Mouse (Mus musculus) neutrophil, adult 5-6 weeks (primary cell): ENCODE data around the gene Nsun7. TPM values are rescaled to one million over a fixed set of nuclear protein-coding genes. Genes with fewer than 3 reads are reported as not detected.

Source experiments
- ATAC-seq: fragments of 151-379, 151-347 bp; 2 replicates; pipeline ENCODE4 v1.8.0; 2017; ENCODE audit warnings: mild to moderate bottlenecking, moderate TSS enrichment; ENCODE audit not compliant: insufficient number of reproducible peaks, poor library complexity, low FRiP score, severe bottlenecking; ENCODE audit errors: extremely low read depth
- total RNA-seq: library from RNA; stranded (forward); fragments of 200-1000 nt; gene quantifications from 2 replicates; pipeline ENCODE4 v1.2.3, GENCODE M21; 2017

Gene Nsun7
- total RNA-seq, 1 experiment from 2014 or later, result not detected

DNA sequence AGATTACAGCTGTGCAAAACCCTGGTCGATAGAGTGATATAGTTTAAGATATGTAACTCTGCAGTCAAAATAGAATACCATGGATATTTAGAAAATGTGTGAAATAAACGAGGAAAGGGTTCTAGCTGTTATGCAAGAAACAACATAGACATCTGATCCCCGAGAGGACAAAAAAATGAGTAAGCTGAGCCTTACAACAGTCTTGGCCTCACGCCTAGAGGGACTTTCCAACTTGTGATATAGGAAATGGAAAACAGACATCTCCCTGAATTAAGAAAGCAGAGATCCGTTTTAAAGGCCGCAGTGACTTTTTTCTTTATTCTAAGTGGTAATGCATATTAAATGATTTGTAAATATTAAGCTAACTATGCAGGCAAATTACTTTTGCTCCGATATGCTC is 9.9 kb downstream of the Nsun7 start:
- no peak for ATAC-seq

DNA sequence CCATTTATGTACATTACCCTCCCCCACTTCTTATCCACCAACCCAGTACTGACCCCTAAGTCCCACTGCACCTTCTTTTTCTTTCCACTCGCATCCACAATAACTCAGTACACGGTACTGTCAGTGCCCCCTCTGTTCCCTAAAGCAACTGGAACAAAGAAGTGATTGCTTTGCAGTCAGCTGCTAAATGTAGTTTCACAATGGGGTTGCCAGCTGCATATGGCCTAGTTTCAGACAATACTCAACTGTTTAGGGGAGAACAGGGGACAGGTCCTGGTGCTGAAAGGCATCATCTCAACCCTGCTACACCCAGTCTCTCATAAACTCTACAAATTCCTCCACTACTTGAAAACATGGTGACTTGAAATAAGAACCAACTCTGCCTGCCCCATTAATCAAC is 11.4 kb downstream of the Nsun7 start:
- no peak for ATAC-seq

DNA sequence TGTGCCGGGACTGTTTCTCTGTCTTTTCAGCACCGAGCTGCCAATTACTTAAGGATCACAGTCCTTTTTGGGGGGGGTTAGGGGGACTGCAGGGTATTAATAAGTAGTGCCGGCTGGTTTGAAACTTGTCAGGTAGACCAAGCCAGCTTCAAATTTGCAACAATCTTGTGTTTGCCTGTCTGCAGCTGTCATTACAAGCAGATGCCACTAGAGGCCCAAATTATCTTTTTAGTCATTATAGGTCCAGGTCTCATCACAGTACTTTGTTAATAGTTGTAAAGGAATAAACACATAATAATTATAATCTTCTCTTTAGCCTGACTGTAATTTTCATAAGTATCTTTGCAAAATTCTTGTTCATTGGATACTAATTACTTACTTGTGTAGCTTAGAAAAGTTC is 14.7 kb downstream of the Nsun7 start:
- ATAC-seq, result no peak

DNA sequence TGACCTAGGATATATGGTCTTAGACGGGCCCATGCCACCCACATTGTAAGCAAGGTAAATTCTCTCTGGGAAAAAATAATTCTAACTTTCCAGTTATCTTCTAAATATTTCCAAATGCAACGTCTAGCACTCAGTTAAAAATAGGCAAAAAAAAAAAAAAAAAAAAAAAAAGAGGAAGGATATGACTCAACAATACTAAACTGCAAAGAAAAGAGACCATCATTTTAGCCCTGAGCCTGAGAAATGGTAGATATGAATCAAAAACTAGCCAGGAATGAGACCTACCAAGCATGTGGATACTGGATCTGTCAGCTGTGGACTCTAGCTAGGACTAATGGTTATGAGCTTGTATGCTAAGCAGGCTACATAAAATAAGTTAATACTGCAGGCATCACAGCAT is 20.0 kb downstream of the Nsun7 start:
- ATAC-seq, result no peak

DNA sequence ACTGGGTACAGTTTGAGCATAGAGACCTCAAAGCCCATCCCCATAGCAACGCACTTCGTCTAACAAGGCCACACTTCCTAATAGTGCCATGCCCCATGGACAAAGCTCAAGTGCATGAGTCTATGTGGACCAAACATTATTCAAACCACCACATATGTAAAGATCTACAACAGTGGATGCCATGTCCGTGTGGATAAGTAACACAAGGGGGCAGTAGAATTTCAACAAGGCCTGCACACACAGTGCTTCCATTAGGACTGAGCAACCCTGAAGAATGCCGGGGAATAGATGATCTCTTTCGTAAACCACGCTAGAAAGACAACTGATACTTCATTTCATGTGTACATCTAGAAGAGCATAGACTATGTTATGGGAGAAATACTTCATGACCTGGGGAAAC is 21.0 kb downstream of the Nsun7 start:
- no peak for ATAC-seq

DNA sequence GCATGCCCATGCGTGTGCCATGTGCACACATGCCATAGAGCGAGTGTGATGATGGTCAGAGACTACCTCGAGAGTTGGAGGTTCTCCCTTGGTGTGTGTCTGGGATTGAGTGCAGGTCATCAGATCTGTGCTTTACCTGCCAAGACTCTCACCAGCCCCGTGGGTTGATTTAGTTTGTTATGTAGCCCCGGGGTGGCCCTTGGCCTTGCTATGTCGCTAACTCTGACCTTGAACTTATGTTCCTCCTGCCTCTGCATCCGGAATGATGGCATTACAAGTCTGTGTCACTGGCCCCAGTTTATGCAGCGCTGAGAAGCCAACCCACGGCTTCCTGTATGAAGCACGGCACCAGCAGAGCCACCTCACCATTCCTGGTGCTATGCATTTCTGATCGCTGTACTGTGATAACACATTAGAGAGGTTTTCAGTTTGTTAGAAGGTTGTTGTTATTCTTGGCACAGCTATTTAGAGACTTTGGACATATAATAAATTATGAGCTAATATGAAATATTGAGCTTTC is 34.5 kb downstream of the Nsun7 start:
- no peak for ATAC-seq

DNA sequence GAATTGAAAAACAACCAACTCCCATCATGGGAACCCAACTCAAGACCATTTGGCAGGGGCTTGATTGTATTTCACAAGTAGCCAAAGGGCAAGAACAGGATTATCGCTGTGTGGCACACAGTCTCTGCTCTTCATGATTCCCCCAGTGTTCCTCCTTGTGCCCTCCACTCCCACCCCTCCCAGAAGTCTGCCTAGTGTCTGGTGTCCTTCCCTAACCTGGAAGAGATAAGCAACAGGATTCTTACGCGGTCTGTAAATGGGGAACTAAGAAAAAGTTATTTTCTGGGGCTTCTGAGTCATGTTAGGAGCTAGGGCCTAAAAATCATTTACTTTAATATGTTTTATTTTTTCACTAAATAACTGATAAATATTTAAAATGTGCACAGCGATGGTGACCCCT is 35.3 kb downstream of the Nsun7 start:
- no peak for ATAC-seq

DNA sequence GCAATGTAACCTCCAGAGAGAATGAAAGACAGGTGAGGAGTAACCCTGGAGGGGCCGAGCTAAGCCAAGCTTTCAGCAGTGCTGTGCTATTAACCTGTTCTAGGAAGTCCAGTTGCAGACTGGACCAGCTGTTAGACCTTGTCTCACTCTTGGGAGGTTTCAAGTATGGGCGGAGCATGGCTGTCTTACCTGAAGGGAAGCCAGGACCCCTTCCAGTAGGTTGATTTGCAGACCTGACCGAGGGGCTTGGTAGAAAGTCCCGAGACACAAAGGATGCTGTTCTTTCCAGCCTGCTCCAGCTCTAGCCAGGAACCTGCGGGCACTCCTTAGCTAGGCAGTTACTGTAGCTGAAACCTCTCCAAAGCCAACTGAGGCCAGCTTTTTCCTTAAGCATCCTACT is 36.4 kb downstream of the Nsun7 start:
- no peak for ATAC-seq

DNA sequence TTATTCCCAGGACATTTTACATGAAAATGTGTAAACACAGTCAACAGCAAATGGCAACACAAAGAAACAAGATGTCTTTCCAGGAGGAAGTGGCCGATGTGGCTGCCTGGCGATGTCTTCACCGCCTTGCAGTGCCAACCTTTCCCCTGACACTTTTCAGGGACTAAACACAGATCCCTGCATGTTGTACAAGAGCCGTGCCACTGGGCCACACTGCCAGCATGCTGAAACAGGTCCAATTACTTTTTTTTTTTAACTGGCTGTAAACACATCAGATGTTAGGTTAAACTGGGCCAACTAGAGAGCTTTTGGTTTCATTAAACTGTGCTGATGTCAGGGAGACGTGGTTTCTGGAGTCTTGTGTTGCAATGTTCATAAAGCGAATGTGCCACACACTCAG is 39.2 kb downstream of the Nsun7 start:
- ATAC-seq, result no peak

DNA sequence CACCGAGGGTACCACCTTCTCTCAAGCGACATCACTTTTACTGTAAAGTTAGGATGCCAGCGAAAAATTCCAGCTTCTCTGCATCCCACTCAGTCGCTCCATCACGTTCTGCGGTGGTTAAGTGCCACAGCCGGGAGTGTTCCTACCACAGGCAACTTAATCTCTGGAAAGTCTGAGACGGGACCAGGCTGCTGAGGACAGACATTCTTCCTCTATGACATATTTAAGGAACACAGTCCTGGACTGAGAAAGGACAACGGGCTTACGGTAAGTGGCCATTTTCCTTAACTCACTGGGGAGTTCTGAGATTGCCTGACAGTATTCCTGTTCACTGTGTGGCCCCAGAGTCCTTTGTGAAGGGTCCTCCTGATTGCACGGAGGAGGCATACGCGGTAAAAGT is 40.9 kb downstream of the Nsun7 start:
- no peak for ATAC-seq

DNA sequence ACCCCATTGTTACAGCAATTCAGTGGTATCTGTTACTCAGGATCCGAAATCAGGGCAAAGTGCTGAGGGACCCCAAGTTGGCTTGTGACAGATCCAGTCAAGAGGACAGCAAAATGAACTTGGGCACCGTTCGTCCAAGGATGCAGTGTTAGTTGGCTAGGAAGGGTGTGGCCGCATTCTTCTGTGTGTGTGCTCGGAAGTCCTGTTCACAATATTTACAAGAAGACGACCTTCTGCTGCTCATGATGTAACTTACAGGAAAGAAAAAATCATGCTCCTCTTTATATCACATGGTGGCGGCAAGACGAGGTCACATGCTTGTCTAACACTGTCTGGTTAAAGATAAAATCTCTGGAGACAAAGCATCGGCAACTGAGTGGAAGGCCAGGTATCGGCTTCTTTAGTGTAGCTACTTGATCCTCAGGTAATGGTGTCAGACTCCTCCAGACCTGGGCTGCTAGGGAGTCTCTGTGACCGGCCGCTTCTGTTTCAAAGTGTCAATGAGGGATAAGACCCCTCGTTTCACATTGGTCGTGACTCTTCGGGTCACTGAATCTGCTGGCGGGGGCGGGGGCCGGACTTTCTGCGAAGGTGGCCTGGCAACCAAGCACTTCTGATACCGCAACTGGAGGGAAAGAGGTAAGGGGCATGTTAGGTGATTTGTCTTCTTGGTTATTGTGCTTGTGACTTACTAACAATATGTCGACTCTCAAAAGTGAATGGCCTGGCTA is 42.6 kb downstream of the Nsun7 start:
- no peak for ATAC-seq

DNA sequence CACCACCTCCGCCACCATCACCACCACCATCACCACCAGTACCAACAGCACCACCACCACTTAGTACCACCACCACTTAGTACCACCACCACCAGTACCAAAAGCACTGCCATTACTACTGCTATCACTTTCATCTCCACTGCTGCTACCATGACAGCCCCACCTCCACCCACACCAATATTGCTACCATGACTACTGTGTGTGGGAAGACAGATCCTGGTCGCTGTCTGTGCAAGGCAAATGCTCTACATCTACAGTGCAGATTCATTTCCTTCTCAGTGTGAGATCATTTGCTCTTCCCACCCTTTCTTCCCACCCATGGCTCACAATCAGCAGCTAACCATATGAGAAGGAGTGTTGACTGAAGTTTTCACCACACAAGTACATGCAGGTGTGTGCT is 43.2 kb downstream of the Nsun7 start:
- ATAC-seq, result no peak

DNA sequence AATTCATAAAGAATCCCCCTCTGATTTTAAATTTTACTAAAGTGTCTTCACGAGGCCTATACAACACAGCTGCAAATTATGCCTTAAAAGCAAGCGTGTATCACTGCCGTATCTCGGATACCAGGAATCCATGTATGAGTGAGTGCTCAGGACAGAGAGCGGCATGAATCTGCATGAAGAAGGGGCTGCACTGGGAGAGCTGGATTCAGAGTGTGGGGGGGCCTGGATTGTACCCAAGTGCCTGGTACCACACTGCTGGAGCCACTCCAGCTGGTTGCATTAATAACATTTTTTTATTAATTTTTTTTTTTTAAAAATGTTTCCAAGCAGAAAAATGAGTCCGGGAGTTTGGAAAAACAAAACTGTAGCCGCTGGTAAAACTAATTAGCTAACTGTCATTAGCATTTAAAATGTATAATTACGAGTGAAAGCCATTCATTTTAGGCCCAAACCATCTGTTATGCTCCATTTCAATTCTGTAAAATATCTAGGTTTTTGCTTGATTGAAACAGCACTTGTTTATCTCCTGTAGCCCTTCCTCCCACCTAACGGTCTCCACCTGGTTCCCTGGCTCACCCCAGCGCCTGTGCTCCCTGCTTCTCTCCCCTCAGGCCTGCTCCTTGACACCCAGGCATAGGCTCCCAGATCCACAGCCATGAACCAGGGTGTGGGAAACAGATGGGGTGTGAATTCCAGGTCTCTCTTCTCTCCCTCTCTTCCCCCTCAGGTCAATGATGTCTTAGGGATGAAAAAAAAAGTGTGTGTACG is 44.8 kb downstream of the Nsun7 start:
- ATAC-seq, result no peak

DNA sequence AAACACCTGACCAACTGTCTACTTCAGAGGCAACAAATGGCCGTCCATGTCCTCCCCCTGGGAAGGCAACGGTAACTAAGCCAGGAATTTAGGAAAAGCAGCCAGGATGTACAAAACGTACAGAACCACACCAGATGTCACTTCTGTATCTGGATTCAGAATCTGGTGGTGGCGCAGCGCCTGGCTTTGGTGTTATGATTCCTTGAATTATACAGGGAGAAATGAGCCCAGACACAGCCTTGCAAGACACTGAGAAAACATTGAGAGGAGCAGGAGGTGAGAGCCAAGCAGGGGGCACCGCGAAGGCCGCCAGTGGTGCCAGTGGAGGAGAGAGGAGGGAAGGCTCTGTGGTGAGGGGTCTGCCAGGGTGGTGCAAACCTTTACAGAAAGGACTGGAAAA is 45.8 kb downstream of the Nsun7 start:
- no peak for ATAC-seq

DNA sequence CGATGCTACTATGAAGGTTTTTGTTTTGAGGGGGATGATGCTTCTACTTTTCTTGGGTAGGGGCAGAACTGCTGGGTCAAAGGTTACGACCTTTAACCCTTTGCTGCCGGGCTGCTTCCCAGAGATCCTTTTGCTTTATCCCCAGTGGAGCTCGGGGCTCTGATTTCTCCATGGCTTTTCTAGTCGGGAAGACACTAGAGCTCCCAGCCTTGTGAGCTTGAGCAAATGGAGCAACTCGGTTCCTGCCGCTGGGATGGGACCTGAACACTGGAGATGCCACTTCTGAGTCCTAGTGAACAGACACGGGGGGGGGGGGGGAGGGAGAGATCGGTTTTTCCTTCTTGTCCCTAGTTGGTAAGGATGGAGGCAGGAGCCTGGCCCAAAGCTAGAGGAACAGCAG is 50.6 kb downstream of the Nsun7 start:
- ATAC-seq, result no peak

DNA sequence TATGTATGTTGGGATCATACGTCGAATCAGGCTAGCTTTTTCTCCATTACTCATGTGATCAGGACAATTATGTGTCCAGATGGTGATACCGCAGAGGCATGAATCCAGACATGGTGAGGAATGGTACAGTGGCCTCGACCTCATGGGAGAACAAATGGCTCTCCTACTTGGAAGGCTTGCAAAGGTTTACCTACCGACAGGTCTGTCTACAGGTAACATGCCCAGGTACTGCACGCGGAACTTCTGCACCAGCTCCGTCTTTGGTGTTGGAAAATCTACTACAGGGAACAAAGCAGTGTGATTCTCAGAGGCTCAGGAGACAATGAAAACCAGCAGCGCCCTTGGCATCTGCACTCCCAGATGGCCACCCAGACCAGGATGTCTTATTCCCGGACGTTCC is 51.1 kb downstream of the Nsun7 start:
- ATAC-seq, result no peak

DNA sequence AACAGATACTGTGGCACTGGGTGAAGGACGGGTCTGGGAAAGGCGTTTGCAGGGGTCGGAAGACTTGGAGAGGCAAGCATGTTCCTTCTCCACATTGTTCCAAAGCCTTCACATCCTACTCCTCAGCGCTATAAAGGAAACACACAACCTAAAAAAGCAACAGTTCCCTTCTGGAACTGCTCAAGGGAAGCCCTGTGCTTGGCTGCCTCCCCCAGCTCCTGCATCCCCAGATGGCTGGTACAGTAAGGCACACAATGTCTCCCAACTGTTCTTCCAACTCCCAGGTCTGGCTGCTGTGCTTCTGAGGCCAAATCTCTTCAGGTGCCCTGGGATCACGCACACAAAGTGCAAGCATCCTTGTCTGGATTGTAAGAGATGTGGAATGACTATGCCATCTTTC is 56.1 kb downstream of the Nsun7 start:
- no peak for ATAC-seq

DNA sequence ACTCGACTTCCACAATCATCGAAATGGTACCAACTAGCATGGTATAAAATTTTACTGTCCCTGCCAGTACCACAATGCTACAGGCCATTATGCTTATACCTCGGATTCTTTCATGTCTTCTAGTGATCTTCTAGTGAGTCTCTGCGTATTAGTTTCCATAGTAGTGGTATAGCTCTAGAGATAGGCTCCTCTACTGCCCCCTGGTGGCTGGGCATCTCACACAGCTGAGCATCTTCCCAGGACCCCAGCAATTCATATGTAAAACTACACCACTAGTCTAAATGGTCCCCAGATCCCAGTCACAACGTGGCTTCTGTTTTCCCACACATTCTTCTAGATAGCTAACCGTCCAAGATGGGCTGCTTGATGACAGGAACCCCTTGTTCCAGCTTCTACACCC is 59.6 kb downstream of the Nsun7 start:
- ATAC-seq, result no peak

DNA sequence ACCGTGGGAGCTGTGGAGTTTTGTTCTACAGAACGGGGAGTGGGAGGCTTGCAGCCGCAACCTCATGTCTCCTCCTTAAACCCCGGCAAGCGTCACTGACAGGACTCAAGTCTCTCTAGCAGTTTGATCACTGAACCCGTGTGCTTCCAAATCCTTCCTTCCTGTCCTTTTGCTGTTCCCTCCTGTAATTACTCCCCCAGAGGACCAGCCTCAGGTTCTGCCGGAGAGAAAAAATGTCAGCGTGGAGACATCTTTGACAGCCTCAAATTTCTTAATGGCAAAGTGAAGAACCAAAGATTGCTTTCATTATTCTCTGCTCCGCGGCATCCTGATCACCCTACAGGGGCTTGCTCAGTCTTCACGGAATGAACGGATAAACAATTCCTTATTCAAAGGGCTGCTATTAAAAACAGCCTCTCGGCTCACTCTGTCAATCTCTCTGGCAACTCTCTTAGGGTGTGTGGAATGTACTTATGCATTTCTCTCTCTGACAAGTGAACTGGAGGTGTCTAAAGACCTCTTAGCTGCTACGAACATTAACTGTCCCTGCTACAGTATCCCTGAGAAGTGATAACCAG is 60.2 kb downstream of the Nsun7 start:
- no peak for ATAC-seq

DNA sequence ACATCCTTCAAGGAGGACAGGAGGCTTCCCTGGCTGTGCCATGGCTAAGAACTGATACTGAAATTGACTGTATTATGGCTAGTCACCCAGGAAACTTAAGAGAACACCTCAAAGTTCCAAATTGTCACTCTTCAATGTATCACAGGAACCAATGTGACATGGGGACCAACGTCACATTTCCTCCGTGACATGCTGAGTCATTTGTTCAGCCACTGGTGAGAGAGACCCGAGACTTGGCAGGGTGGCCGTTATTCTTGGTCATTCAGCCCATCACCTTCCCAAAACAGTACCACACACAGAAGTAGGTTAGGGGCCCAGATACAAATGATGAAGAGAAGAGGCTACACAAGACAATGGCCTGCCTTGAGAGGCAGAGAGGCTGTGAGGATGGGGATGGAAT is 63.4 kb downstream of the Nsun7 start:
- ATAC-seq, result no peak
